Comparison of ENCODE assay signal across 22 mouse cellular contexts in the genomic region with DNA sequence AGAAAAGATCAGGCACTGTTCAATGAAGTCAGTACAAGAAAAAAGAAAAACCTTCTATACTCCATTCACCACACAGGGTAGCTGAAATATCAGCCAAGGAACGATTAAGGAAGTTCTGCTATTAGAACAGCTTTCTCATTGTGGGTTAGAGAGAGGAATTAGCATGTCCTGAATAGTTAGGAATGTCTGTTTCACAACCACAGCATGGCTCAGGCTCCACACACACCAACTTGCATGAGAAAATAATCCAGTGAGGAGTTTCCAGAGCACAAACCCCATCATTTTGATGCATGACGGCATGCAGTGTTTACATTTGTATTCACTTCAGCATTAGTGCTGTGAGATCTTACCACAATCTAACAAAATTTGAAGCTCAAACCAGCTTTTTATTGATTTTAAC.
DNase-seq lines count a peak whose midpoint lies in the region; ATAC-seq and TF ChIP-seq lines count a peak whose summit lies in the region.
"Had no signal": no experiment of that assay in that cellular context is flagged by ENCODE, and none has a peak within 500 bp of the region (broad histone marks: within the 10 kb centered on the region; RNA-seq: fewer than 3 reads in every experiment).

No protein-coding gene starts in this region.

- peak; percentile 92 for ATAC-seq in forebrain, embryonic 16.5 days
- peak; percentile 70 for ATAC-seq in hindbrain, postnatal 0 days
- no peak for ATAC-seq in erythroblast, adult 5-6 weeks (replicated peaks; ENCODE audit: low FRiP score, poor library complexity, severe bottlenecking)

- peak; percentile 13 for DNase-seq in R1 (ENCODE audit: low read depth, low spot score)
- DNase-seq in brain, embryonic 18.5 days (ENCODE audit: low read depth, low spot score): peak; percentile 6
- DNase-seq in hindbrain, postnatal 0 days (ENCODE audit: low spot score): peak; percentile 22
- no peak for DNase-seq in left cerebral cortex, adult 8-10 months (ENCODE audit: low spot score in 2 of 2)
- no peak for DNase-seq in layer of hippocampus, adult 11-12 months (ENCODE audit: low spot score)
- DNase-seq: cerebellum, adult 11-12 months; cerebellum, postnatal 25 days; gastrocnemius, postnatal 10 days; heart, adult 2 months; kidney, adult 2 months; kidney, postnatal 25 days; lung, adult 18-20 months; lung, postnatal 36 days; right cerebral cortex, postnatal 25 days; thymus, postnatal 25 days had no signal

- no peak overlapping the region for H3K4me3 ChIP-seq in forebrain, embryonic 16.5 days (replicated peaks; ENCODE audit: low read length)
- H3K4me3 ChIP-seq in hindbrain, postnatal 0 days (ENCODE audit: low read length): no peak overlapping the region
- H3K4me3 ChIP-seq: embryonic facial prominence, embryonic 12.5 days; heart, adult 2 months; heart, embryonic 15.5 days; limb, embryonic 15.5 days; neural tube, embryonic 15.5 days had no signal

- no peaks in the 10 kb centered on the region for H3K36me3 ChIP-seq in forebrain, embryonic 16.5 days (ENCODE audit: control insufficient read depth, insufficient read depth)
- H3K36me3 ChIP-seq in hindbrain, postnatal 0 days (ENCODE audit: insufficient read depth, low read length): no peaks in the 10 kb centered on the region
- H3K36me3 ChIP-seq: embryonic facial prominence, embryonic 12.5 days; G1E; heart, embryonic 15.5 days; limb, embryonic 15.5 days; neural tube, embryonic 15.5 days had no signal

- H3K9ac ChIP-seq in forebrain, embryonic 16.5 days (replicated peaks; ENCODE audit: low read depth, low read length): no peak overlapping the region
- H3K9ac ChIP-seq in hindbrain, postnatal 0 days (replicated peaks; ENCODE audit: low read length): no peak overlapping the region
- H3K9ac ChIP-seq: embryonic facial prominence, embryonic 12.5 days; heart, embryonic 15.5 days; limb, embryonic 15.5 days; neural tube, embryonic 15.5 days had no signal

- H3K4me1 ChIP-seq in forebrain, embryonic 16.5 days (replicated peaks; ENCODE audit: control insufficient read depth, insufficient read depth, low read length): peaks cover 5% of the 10 kb centered on the region
- H3K4me1 ChIP-seq in hindbrain, postnatal 0 days (ENCODE audit: insufficient read depth, low read length): no peaks in the 10 kb centered on the region
- H3K4me1 ChIP-seq: embryonic facial prominence, embryonic 12.5 days; heart, embryonic 15.5 days; limb, embryonic 15.5 days had no signal

- TF ChIP-seq CTCF in hindbrain, postnatal 0 days (IDR thresholded peaks at IDR 0.05; ENCODE audit: low read depth): no peak

- H3K27me3 ChIP-seq in forebrain, embryonic 16.5 days (replicated peaks; ENCODE audit: control insufficient read depth, insufficient read depth, low read length): no peaks in the 10 kb centered on the region
- no peaks in the 10 kb centered on the region for H3K27me3 ChIP-seq in hindbrain, postnatal 0 days (ENCODE audit: insufficient read depth, low read length)
- H3K27me3 ChIP-seq: embryonic facial prominence, embryonic 12.5 days; heart, embryonic 15.5 days; limb, embryonic 15.5 days; neural tube, embryonic 15.5 days had no signal

- no peaks in the 10 kb centered on the region for H3K9me3 ChIP-seq in forebrain, embryonic 16.5 days (ENCODE audit: control insufficient read depth, low read length)
- H3K9me3 ChIP-seq in hindbrain, postnatal 0 days (ENCODE audit: low read length): no peaks in the 10 kb centered on the region
- H3K9me3 ChIP-seq: embryonic facial prominence, embryonic 12.5 days; G1E; heart, embryonic 15.5 days; limb, embryonic 15.5 days; neural tube, embryonic 15.5 days had no signal

- 15% methylated on average over 2 of the region's 2 CpGs for WGBS in forebrain, embryonic 16.5 days
- WGBS in hindbrain, postnatal 0 days: 41% methylated on average over 2 of the region's 2 CpGs

- H3K4me2 ChIP-seq in forebrain, embryonic 16.5 days (ENCODE audit: low read length): no peak overlapping the region
- H3K4me2 ChIP-seq in hindbrain, postnatal 0 days (ENCODE audit: low read depth, low read length): no peak overlapping the region
- H3K4me2 ChIP-seq: embryonic facial prominence, embryonic 12.5 days; heart, embryonic 15.5 days; limb, embryonic 15.5 days had no signal

- no peak overlapping the region for H3K27ac ChIP-seq in forebrain, embryonic 16.5 days (ENCODE audit: low read length)
- H3K27ac ChIP-seq in hindbrain, postnatal 0 days: no peak overlapping the region
- H3K27ac ChIP-seq: embryonic facial prominence, embryonic 12.5 days; heart, adult 2 months; heart, embryonic 15.5 days; limb, embryonic 15.5 days; neural tube, embryonic 15.5 days had no signal

Comparison
In these comparisons a context has a peak if more than half of its experiments do, and no peak if none do; other contexts are left out.
1. DNase-seq: peak in R1 (single experiment), brain, embryonic 18.5 days (single experiment) and hindbrain, postnatal 0 days (single experiment); none in left cerebral cortex, adult 8-10 months (0 of 2) and layer of hippocampus, adult 11-12 months (single experiment).